Mouse (Mus musculus): ENCODE measurements at regions not wholly inside any gene's neighbourhood (a gene's known extent, or its start where the extent isn't known, plus 50 kb on each side); places are given as distances from the start of the nearest gene placed in this dataset.

GRCm38 (mm10) chr10:99395411-99395810 is 132.4 kb downstream of the Dusp6 start:
- TF ChIP-seq CTCF (IDR thresholded peaks at IDR 0.05) (no peak), EP300 (IDR thresholded peaks at IDR 0.05) (no peak)
